Mouse (Mus musculus) ES-Bruce4 (cell line): ENCODE results near the gene Ppm1a. TPM values are rescaled to one million over a fixed set of nuclear protein-coding genes. Genes with fewer than 3 reads are reported as not detected.
A peak's percentile ranks its signal among the peaks of the same experiment; 100 is the strongest.

Source experiments
- H3K27ac ChIP-seq: 2 replicates; pipeline ENCODE4 v1.5.1; 2012; ENCODE audit warnings: low read length, inconsistent platforms; ENCODE audit not compliant: insufficient read depth
- H3K27me3 ChIP-seq: 2 replicates; pipeline ENCODE4 v1.6.1; 2012; ENCODE audit warnings: mild to moderate bottlenecking, low read length, inconsistent platforms; ENCODE audit not compliant: control insufficient read depth, poor library complexity, insufficient read depth, severe bottlenecking
- H3K36me3 ChIP-seq: 2 replicates; pipeline ENCODE4 v1.6.1; 2012; ENCODE audit warnings: inconsistent platforms, mild to moderate bottlenecking, low read length, moderate library complexity; ENCODE audit not compliant: control insufficient read depth, poor library complexity, insufficient read depth, severe bottlenecking
- H3K4me1 ChIP-seq: one replicate; pipeline ENCODE4 v1.8.1; 2011; ENCODE audit warnings: low read length; ENCODE audit not compliant: control insufficient read depth, insufficient read depth
- H3K4me3 ChIP-seq: 2 replicates; pipeline ENCODE4 v1.5.1; 2011; ENCODE audit warnings: low read depth, mild to moderate bottlenecking, low read length
- H3K9ac ChIP-seq: 2 replicates; pipeline ENCODE4 v1.6.1; 2012; ENCODE audit warnings: low read depth, mild to moderate bottlenecking, inconsistent platforms; ENCODE audit not compliant: poor library complexity, severe bottlenecking
- H3K9me3 ChIP-seq: replicated peaks from 2 replicates; pipeline ENCODE4 v1.6.1; 2012; ENCODE audit warnings: mild to moderate bottlenecking, low read length, inconsistent platforms; ENCODE audit not compliant: control insufficient read depth, poor library complexity, insufficient read depth, severe bottlenecking
- CTCF ChIP-seq: IDR thresholded peaks from one replicate; pipeline ENCODE4 v1.8.1; 2011; ENCODE audit warnings: low read depth, low read length
- EP300 ChIP-seq: IDR thresholded peaks from 2 replicates; pipeline ENCODE4 v1.6.1; 2011; ENCODE audit warnings: low read depth, low read length; ENCODE audit not compliant: insufficient read depth
- POLR2A ChIP-seq: IDR thresholded peaks from one replicate; pipeline ENCODE4 v1.8.1; 2011; ENCODE audit warnings: low read length; ENCODE audit not compliant: insufficient read depth
- polyA plus RNA-seq: library from polyadenylated mRNA; stranded (reverse); fragments of >200 nt; gene quantifications from 2 replicates; pipeline ENCODE4 v1.2.4, GENCODE M21; 2011; ENCODE audit warnings: low read depth; ENCODE audit not compliant: missing spikeins, insufficient read depth, insufficient read length

Ppm1a gene
- polyA plus RNA-seq, 1 experiment = 202 TPM

DNA sequence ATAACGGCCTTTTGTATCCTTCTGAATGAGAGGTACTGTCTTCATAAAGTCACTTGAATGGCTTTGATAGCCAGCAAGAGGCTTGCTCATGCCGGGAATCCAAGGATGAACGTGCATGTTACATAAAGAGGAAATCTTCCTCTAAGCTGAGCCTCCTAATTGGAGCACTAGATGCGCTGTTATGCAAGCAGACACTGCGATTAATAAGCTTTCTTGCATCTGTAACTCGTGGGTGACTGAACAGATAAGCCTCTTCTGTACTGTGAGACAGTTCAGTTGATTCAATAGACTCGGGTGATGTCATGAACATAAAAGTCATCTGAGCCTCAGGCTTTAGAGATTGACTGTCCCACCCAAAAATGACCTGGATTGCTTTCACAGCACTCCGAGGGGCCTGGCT, 73.1 kb downstream of the Ppm1a start:
- H3K27ac ChIP-seq = no peak overlapping the region
- H3K9ac ChIP-seq = no peak overlapping the region
- peaks cover 2% of the 10 kb centered on the region for H3K4me1 ChIP-seq
- no peaks in the 10 kb centered on the region for H3K36me3 ChIP-seq
- no peak for TF ChIP-seq EP300
- no peak for TF ChIP-seq POLR2A
- TF ChIP-seq CTCF = no peak
- no peaks in the 10 kb centered on the region for H3K9me3 ChIP-seq
- H3K27me3 ChIP-seq = no peaks in the 10 kb centered on the region
- no peak overlapping the region for H3K4me3 ChIP-seq

GRCm38 (mm10) chr12:72831711-72832432, 74.6 kb downstream of the Ppm1a start:
- no peaks in the 10 kb centered on the region for H3K27me3 ChIP-seq
- no peak for TF ChIP-seq EP300
- H3K4me3 ChIP-seq = peak overlapping the region; percentile 34
- H3K9me3 ChIP-seq = no peaks in the 10 kb centered on the region
- no peaks in the 10 kb centered on the region for H3K36me3 ChIP-seq
- H3K27ac ChIP-seq = no peak overlapping the region
- no peaks in the 10 kb centered on the region for H3K4me1 ChIP-seq
- H3K9ac ChIP-seq = peak overlapping the region; percentile 25; the same call in 1 of the 2 replicates

GRCm38 (mm10) chr12:72834773-72835517, 77.7 kb downstream of the Ppm1a start:
- H3K9ac ChIP-seq = no peak overlapping the region
- H3K9me3 ChIP-seq = no peaks in the 10 kb centered on the region
- no peaks in the 10 kb centered on the region for H3K27me3 ChIP-seq
- no peaks in the 10 kb centered on the region for H3K4me1 ChIP-seq
- no peaks in the 10 kb centered on the region for H3K36me3 ChIP-seq
- TF ChIP-seq EP300 (no peak), POLR2A (no peak), CTCF (peak; percentile 80)
- H3K4me3 ChIP-seq = peak overlapping the region; percentile 44
- H3K27ac ChIP-seq = no peak overlapping the region

DNA sequence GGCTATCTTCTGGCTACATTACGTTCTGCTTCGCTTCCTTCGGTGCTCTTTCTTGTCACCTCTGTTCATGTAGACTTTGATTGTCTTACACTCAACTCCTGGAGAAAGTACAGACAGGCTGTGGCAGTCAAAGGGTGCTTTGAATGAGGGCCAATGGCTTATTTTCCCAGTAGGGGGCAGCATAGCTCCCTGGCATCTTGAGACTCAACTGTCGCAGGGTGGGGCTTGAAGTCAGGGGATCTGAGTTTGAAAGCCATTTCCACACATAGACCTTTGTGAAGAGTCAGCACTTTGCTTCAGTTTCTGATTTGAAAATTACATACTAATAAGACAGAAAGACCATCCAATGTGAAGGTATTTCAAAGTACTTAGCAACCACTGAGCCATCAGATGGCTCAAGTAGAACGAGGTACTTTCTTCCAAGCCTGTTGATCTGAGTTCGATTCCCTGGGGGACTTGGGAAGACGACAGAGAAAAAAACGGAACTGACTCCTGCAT, 78.3 kb downstream of the Ppm1a start:
- H3K36me3 ChIP-seq = no peaks in the 10 kb centered on the region
- H3K4me1 ChIP-seq = no peaks in the 10 kb centered on the region
- H3K27me3 ChIP-seq = no peaks in the 10 kb centered on the region
- TF ChIP-seq CTCF (peak; percentile 69), EP300 (no peak)
- no peaks in the 10 kb centered on the region for H3K9me3 ChIP-seq
- no peak overlapping the region for H3K27ac ChIP-seq
- H3K4me3 ChIP-seq = peak overlapping the region; percentile 44
- H3K9ac ChIP-seq = no peak overlapping the region

- Histone ChIP-seq H3K9me3 (0 out of 2 replicates have a peak, but pooled peaks cover 2% of the 10 kb centered on the region), H3K4me1 (no peaks in the 10 kb centered on the region), H3K9ac (no peak overlapping the region), H3K27ac (no peak overlapping the region), H3K36me3 (no peaks in the 10 kb centered on the region), H3K27me3 (no peaks in the 10 kb centered on the region), H3K4me3 (no peak overlapping the region)
- no peak for TF ChIP-seq POLR2A
- TF ChIP-seq CTCF = no peak
- TF ChIP-seq EP300 = no peak
Observed at GRCm38 (mm10) chr12:72837302-72837701, 80.0 kb downstream of the Ppm1a start.

DNA sequence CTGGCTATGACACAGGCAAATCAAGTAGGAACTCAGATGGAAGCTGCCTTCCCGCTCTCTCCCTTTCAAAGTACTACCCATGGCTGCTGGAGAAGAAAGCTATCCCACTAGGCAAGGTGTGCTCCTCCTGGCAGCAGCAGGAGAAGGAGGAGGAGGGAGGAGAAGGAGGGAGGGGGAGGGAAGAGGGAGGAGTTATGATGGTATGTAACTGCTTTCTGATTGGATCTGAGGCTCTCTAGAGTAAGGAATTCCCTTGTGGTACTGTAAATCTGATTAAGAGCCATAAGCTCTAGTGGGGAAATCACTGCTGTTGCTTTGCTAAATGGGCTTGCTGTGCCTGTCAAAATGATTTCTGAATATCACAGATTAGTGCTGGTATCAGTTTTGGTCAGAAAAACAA, 84.2 kb downstream of the Ppm1a start:
- no peaks in the 10 kb centered on the region for H3K27me3 ChIP-seq

More for the DNA sequence above, 84.2 kb downstream of the Ppm1a start:
- no peak overlapping the region for H3K4me3 ChIP-seq
- no peak for TF ChIP-seq CTCF
- TF ChIP-seq POLR2A = no peak
- no peak for TF ChIP-seq EP300
- 0 out of 2 replicates have a peak, but pooled peaks cover 2% of the 10 kb centered on the region for H3K9me3 ChIP-seq
- H3K36me3 ChIP-seq = no peaks in the 10 kb centered on the region
- H3K27ac ChIP-seq = no peak overlapping the region
- H3K9ac ChIP-seq = no peak overlapping the region
- peaks cover 3% of the 10 kb centered on the region for H3K4me1 ChIP-seq
